Mouse (Mus musculus): ENCODE measurements around the gene Ppfibp2. TPM values are rescaled to one million over a fixed set of nuclear protein-coding genes. Genes with fewer than 3 reads are reported as not detected.

Ppfibp2 gene
- polyA plus RNA-seq, 1 experiment = 0.60 TPM

DNA sequence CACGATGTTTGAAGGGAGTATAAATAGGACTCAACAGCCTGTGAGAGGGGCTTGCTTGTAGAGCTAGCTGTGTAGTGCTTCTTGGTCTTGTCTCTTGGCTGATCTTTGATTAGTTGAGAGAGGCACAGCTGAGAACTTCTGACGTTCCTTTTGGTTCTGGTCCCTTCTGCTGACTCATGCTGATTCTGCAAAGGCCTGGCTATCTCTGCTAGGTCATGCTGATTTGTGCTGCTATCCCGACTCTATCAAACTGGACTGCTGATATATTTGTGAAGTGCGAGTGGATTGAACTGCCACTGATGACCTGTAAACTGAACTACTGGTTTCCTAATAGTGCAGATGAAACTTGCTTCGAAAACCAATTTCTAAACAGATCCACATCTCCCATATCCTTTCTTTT is 15.9 kb downstream of the Ppfibp2 start:
- TF ChIP-seq SRF (IDR thresholded peaks at IDR 0.05; ENCODE audit: control insufficient read depth, insufficient read length, low read depth) (no peak), MAX (IDR thresholded peaks at IDR 0.05; ENCODE audit: low read depth) (no peak), MYOG (IDR thresholded peaks at IDR 0.05; ENCODE audit: control insufficient read depth in 1 of 3, insufficient read depth in 1 of 3, insufficient read length in 2 of 3, low read depth in 2 of 3) (no peak), E2F4 (IDR thresholded peaks at IDR 0.05; ENCODE audit: insufficient read depth) (no peak), USF1 (IDR thresholded peaks at IDR 0.05; ENCODE audit: low read depth) (no peak), TCF3 (IDR thresholded peaks at IDR 0.05; ENCODE audit: insufficient read length, low read depth) (no peak)
- no peak overlapping the region for H3K4me2 ChIP-seq (ENCODE audit: low read depth)
- no peak overlapping the region for H3K4me3 ChIP-seq
- H3K79me2 ChIP-seq (ENCODE audit: control insufficient read depth, insufficient read depth) = no peaks in the 10 kb centered on the region
- H3ac ChIP-seq (ENCODE audit: control insufficient read depth, insufficient read length) = no peak overlapping the region
- H3K27me3 ChIP-seq (ENCODE audit: control insufficient read depth, insufficient read depth, insufficient read length) = no peaks in the 10 kb centered on the region
- H3K36me3 ChIP-seq (ENCODE audit: control insufficient read depth, insufficient read depth) = no peaks in the 10 kb centered on the region

- Histone ChIP-seq H3K79me2 (ENCODE audit: control insufficient read depth, insufficient read depth) (no peaks in the 10 kb centered on the region), H3K4me2 (ENCODE audit: low read depth) (no peak overlapping the region), H3K27me3 (ENCODE audit: control insufficient read depth, insufficient read depth, insufficient read length) (no peaks in the 10 kb centered on the region), H3ac (ENCODE audit: control insufficient read depth, insufficient read length) (no peak overlapping the region), H3K36me3 (ENCODE audit: control insufficient read depth, insufficient read depth) (no peaks in the 10 kb centered on the region), H3K4me3 (no peak overlapping the region)
- TF ChIP-seq CEBPB (IDR thresholded peaks at IDR 0.05; ENCODE audit: insufficient read depth, poor library complexity, severe bottlenecking) = no peak
- TF ChIP-seq USF1 (IDR thresholded peaks at IDR 0.05; ENCODE audit: low read depth) = no peak
- TF ChIP-seq POLR2A (IDR thresholded peaks at IDR 0.05; ENCODE audit: insufficient read length, low read depth) = no peak
- TF ChIP-seq TCF3 (IDR thresholded peaks at IDR 0.05; ENCODE audit: insufficient read length, low read depth) = no peak
- no peak for TF ChIP-seq SRF (IDR thresholded peaks at IDR 0.05; ENCODE audit: control insufficient read depth, insufficient read length, low read depth)
- TF ChIP-seq MYOG (IDR thresholded peaks at IDR 0.05; ENCODE audit: control insufficient read depth in 1 of 3, insufficient read depth in 1 of 3, insufficient read length in 2 of 3, low read depth in 2 of 3) = no peak
- TF ChIP-seq E2F4 (IDR thresholded peaks at IDR 0.05; ENCODE audit: insufficient read depth) = no peak
- TF ChIP-seq TCF12 (IDR thresholded peaks at IDR 0.05; ENCODE audit: insufficient read depth, poor library complexity, severe bottlenecking) = no peak
Measured at GRCm38 (mm10) chr7:107618028-107618992, 23.3 kb downstream of the Ppfibp2 start.

- H3K79me2 ChIP-seq (ENCODE audit: control insufficient read depth, insufficient read depth) = no peaks in the 10 kb centered on the region
- TF ChIP-seq E2F4 (IDR thresholded peaks at IDR 0.05; ENCODE audit: insufficient read depth) (no peak), SRF (IDR thresholded peaks at IDR 0.05; ENCODE audit: control insufficient read depth, insufficient read length, low read depth) (no peak)
- H3K27me3 ChIP-seq (ENCODE audit: control insufficient read depth, insufficient read depth, insufficient read length) = no peaks in the 10 kb centered on the region
- H3K4me2 ChIP-seq (ENCODE audit: low read depth) = no peak overlapping the region
- H3ac ChIP-seq (ENCODE audit: control insufficient read depth, insufficient read length) = no peak overlapping the region
- H3K4me3 ChIP-seq = no peak overlapping the region
- H3K36me3 ChIP-seq (ENCODE audit: control insufficient read depth, insufficient read depth) = no peaks in the 10 kb centered on the region
Measured at GRCm38 (mm10) chr7:107619225-107619624, 24.2 kb downstream of the Ppfibp2 start.

- no peak overlapping the region for H3K4me3 ChIP-seq
- no peak overlapping the region for H3K4me2 ChIP-seq (ENCODE audit: low read depth)
- no peak overlapping the region for H3ac ChIP-seq (ENCODE audit: control insufficient read depth, insufficient read length)
- H3K27me3 ChIP-seq (ENCODE audit: control insufficient read depth, insufficient read depth, insufficient read length) = no peaks in the 10 kb centered on the region
- no peaks in the 10 kb centered on the region for H3K79me2 ChIP-seq (ENCODE audit: control insufficient read depth, insufficient read depth)
- TF ChIP-seq POLR2AphosphoS2 (IDR thresholded peaks at IDR 0.05; ENCODE audit: insufficient read length, low read depth) = no peak
- TF ChIP-seq USF1 (IDR thresholded peaks at IDR 0.05; ENCODE audit: low read depth) = no peak
- TF ChIP-seq POLR2A (IDR thresholded peaks at IDR 0.05; ENCODE audit: insufficient read length, low read depth) = no peak
- no peak for TF ChIP-seq MYOD1 (IDR thresholded peaks at IDR 0.05; ENCODE audit: control insufficient read depth in 1 of 3, insufficient read length in 2 of 3, low read depth in 2 of 3)
- no peak for TF ChIP-seq MAX (IDR thresholded peaks at IDR 0.05; ENCODE audit: low read depth)
- TF ChIP-seq SRF (IDR thresholded peaks at IDR 0.05; ENCODE audit: control insufficient read depth, insufficient read length, low read depth) = no peak
- no peak for TF ChIP-seq MYOG (IDR thresholded peaks at IDR 0.05; ENCODE audit: control insufficient read depth in 1 of 3, insufficient read depth in 1 of 3, insufficient read length in 2 of 3, low read depth in 2 of 3)
- no peak for TF ChIP-seq TCF12 (IDR thresholded peaks at IDR 0.05; ENCODE audit: insufficient read depth, poor library complexity, severe bottlenecking)
- TF ChIP-seq TCF3 (IDR thresholded peaks at IDR 0.05; ENCODE audit: insufficient read length, low read depth) = no peak
- no peak for TF ChIP-seq E2F4 (IDR thresholded peaks at IDR 0.05; ENCODE audit: insufficient read depth)
- no peak for TF ChIP-seq REST (IDR thresholded peaks at IDR 0.05; ENCODE audit: insufficient read depth, insufficient read length)
- no peaks in the 10 kb centered on the region for H3K36me3 ChIP-seq (ENCODE audit: control insufficient read depth, insufficient read depth)
Measured at GRCm38 (mm10) chr7:107620137-107620536, 25.1 kb downstream of the Ppfibp2 start.

DNA sequence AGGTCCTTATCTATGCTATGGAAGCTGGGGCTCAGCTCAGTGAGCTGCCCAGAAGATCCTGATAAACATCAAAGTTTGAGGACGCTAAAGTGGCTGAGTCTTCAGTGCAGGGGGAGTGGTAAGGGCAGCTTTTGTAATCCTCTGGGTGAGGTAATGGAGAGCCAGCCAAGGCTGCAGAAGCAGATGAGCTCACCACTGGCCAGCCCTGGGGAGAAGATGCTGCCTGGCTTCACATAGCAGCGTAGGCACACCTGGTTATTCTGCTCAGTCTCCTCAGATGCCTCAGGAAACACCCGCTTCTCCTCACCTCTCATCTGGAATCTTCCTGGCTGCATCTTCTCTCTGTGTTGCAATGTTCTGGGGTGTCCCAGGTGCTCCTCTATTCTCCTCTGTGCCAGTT is 29.4 kb downstream of the Ppfibp2 start:
- no peaks in the 10 kb centered on the region for H3K27me3 ChIP-seq (ENCODE audit: control insufficient read depth, insufficient read depth, insufficient read length)
- no peak overlapping the region for H3ac ChIP-seq (ENCODE audit: control insufficient read depth, insufficient read length)
- TF ChIP-seq USF1 (IDR thresholded peaks at IDR 0.05; ENCODE audit: low read depth) (no peak), CEBPB (IDR thresholded peaks at IDR 0.05; ENCODE audit: insufficient read depth, poor library complexity, severe bottlenecking) (no peak), MYOG (IDR thresholded peaks at IDR 0.05; ENCODE audit: control insufficient read depth in 1 of 3, insufficient read depth in 1 of 3, insufficient read length in 2 of 3, low read depth in 2 of 3) (no peak), MAX (IDR thresholded peaks at IDR 0.05; ENCODE audit: low read depth) (no peak), MYOD1 (IDR thresholded peaks at IDR 0.05; ENCODE audit: control insufficient read depth in 1 of 3, insufficient read length in 2 of 3, low read depth in 2 of 3) (no peak)
- no peak overlapping the region for H3K4me2 ChIP-seq (ENCODE audit: low read depth)
- H3K79me2 ChIP-seq (ENCODE audit: control insufficient read depth, insufficient read depth) = no peaks in the 10 kb centered on the region
- no peak overlapping the region for H3K4me3 ChIP-seq
- no peaks in the 10 kb centered on the region for H3K36me3 ChIP-seq (ENCODE audit: control insufficient read depth, insufficient read depth)
